Mouse (Mus musculus): ENCODE results near the gene Cfap126.
"Not testable (repeated sequence)": the region's sequence is repeated elsewhere in the genome, so short reads cannot be mapped to it uniquely, and the experiment has no call there.

- not testable (repeated sequence) for TF ChIP-seq POLR2A (IDR thresholded peaks at IDR 0.05; ENCODE audit: control insufficient read depth in 1 of 2, insufficient read depth in 1 of 2, low read depth in 1 of 2, low read length in 2 of 2, poor library complexity in 1 of 2); RAD21 (IDR thresholded peaks at IDR 0.05; ENCODE audit: low read depth, low read length); EP300 (IDR thresholded peaks at IDR 0.05; ENCODE audit: low read depth in 1 of 2, low read length in 2 of 2); ETS1 (IDR thresholded peaks at IDR 0.05; ENCODE audit: low read depth, low read length); ZMIZ1 (IDR thresholded peaks at IDR 0.05; ENCODE audit: low read depth, low read length)
These were observed 37.5 kb upstream of the Cfap126 start for GRCm38 (mm10) chr1:171076176-171076575.

Measured in MEL (cell line).